In genomic region chr15:85284651-85285050, GRCm38 (mm10) we compare ENCODE assay signal across 25 mouse cellular contexts. TPM values are rescaled to one million over a fixed set of nuclear protein-coding genes. Genes with fewer than 3 reads are reported as not detected.
DNase-seq lines count a peak whose midpoint lies in the region; ATAC-seq and TF ChIP-seq lines count a peak whose summit lies in the region.
"Had no signal": no experiment of that assay in that cellular context is flagged by ENCODE, and none has a peak within 500 bp of the region (broad histone marks: within the 10 kb centered on the region; RNA-seq: fewer than 3 reads in every experiment).

No protein-coding gene starts in this region.

- no peak for TF ChIP-seq CTCF in midbrain, postnatal 0 days (IDR thresholded peaks at IDR 0.05)

- H3K27ac ChIP-seq in forebrain, embryonic 16.5 days (ENCODE audit: low read length): no peak overlapping the region
- H3K27ac ChIP-seq in forebrain, embryonic 14.5 days (ENCODE audit: low read depth, low read length): no peak overlapping the region
- no peak overlapping the region for H3K27ac ChIP-seq in midbrain, postnatal 0 days (ENCODE audit: low read depth, low read length)
- H3K27ac ChIP-seq in midbrain, embryonic 10.5 days (replicated peaks): no peak overlapping the region
- H3K27ac ChIP-seq: embryonic facial prominence, embryonic 12.5 days; embryonic facial prominence, embryonic 15.5 days; forebrain, embryonic 15.5 days; heart, adult 2 months; heart, embryonic 10.5 days; heart, embryonic 13.5 days; hindbrain, embryonic 14.5 days; hindbrain, postnatal 0 days had no signal

- no peak overlapping the region for H3K4me2 ChIP-seq in forebrain, embryonic 16.5 days (ENCODE audit: low read length)
- no peak overlapping the region for H3K4me2 ChIP-seq in forebrain, embryonic 14.5 days (ENCODE audit: low read length)
- H3K4me2 ChIP-seq in midbrain, postnatal 0 days (ENCODE audit: low read depth, low read length, poor library complexity, severe bottlenecking): no peak overlapping the region
- H3K4me2 ChIP-seq: embryonic facial prominence, embryonic 12.5 days; embryonic facial prominence, embryonic 15.5 days; forebrain, embryonic 15.5 days; heart, embryonic 13.5 days; hindbrain, embryonic 14.5 days had no signal

- DNase-seq in cerebellum, postnatal 10 days: peak; percentile 51 to 54
- DNase-seq in cerebellum, adult 8-10 months: no peak
- no peak for DNase-seq in forebrain, embryonic 14.5 days (ENCODE audit: low spot score)
- DNase-seq in midbrain, postnatal 0 days (ENCODE audit: low spot score): peak; percentile 19
- DNase-seq in midbrain, embryonic 10.5 days (ENCODE audit: low spot score): no peak
- DNase-seq in left cerebral cortex, adult 18-20 months (ENCODE audit: low spot score in 2 of 2): no peak
- DNase-seq: adrenal gland, postnatal 10 days; adrenal gland, postnatal 36 days; cerebellum, adult 11 months; cerebellum, adult 2 months; gastrocnemius, postnatal 10 days; gastrocnemius, postnatal 36 days; heart, adult 2 months; heart, postnatal 14 days; heart, postnatal 4 days had no signal

- no peaks in the 10 kb centered on the region for H3K9me3 ChIP-seq in forebrain, embryonic 16.5 days (ENCODE audit: control insufficient read depth, low read length)
- H3K9me3 ChIP-seq in forebrain, embryonic 14.5 days (replicated peaks; ENCODE audit: control insufficient read depth, low read length): no peaks in the 10 kb centered on the region
- H3K9me3 ChIP-seq in midbrain, postnatal 0 days (ENCODE audit: low read length): no peaks in the 10 kb centered on the region
- no peaks in the 10 kb centered on the region for H3K9me3 ChIP-seq in midbrain, embryonic 10.5 days (replicated peaks)
- H3K9me3 ChIP-seq: embryonic facial prominence, embryonic 12.5 days; embryonic facial prominence, embryonic 15.5 days; forebrain, embryonic 15.5 days; heart, embryonic 10.5 days; heart, embryonic 13.5 days had no signal

- no peaks in the 10 kb centered on the region for H3K36me3 ChIP-seq in forebrain, embryonic 16.5 days (ENCODE audit: control insufficient read depth, insufficient read depth)
- H3K36me3 ChIP-seq in forebrain, embryonic 14.5 days (ENCODE audit: control insufficient read depth, insufficient read depth, low read length): no peaks in the 10 kb centered on the region
- H3K36me3 ChIP-seq in midbrain, postnatal 0 days (ENCODE audit: insufficient read depth, low read length): no peaks in the 10 kb centered on the region
- no peaks in the 10 kb centered on the region for H3K36me3 ChIP-seq in midbrain, embryonic 10.5 days
- H3K36me3 ChIP-seq: forebrain, embryonic 15.5 days; heart, embryonic 13.5 days had no signal

- H3K4me3 ChIP-seq in forebrain, embryonic 16.5 days (replicated peaks; ENCODE audit: low read length): no peak overlapping the region
- no peak overlapping the region for H3K4me3 ChIP-seq in forebrain, embryonic 14.5 days (ENCODE audit: low read depth, low read length)
- no peak overlapping the region for H3K4me3 ChIP-seq in midbrain, postnatal 0 days (ENCODE audit: low read depth, low read length)
- H3K4me3 ChIP-seq in midbrain, embryonic 10.5 days: no peak overlapping the region
- H3K4me3 ChIP-seq: embryonic facial prominence, embryonic 12.5 days; embryonic facial prominence, embryonic 15.5 days; forebrain, embryonic 15.5 days; heart, adult 2 months; heart, embryonic 10.5 days; heart, embryonic 13.5 days had no signal

- 0 out of 2 replicates have a peak, but pooled peaks have one; percentile 20 for ATAC-seq in forebrain, embryonic 16.5 days
- no peak for ATAC-seq in forebrain, embryonic 14.5 days
- no peak for ATAC-seq in midbrain, postnatal 0 days (ENCODE audit: low FRiP score)
- ATAC-seq: activated CD4-positive, CD25-positive, alpha-beta regulatory T cell, adult 4 months; forebrain, embryonic 15.5 days; hindbrain, postnatal 0 days; inflammation-experienced regulatory T-cells, adult 6 months had no signal

- 84% methylated on average over 6 of the region's 6 CpGs for WGBS in forebrain, embryonic 16.5 days
- 89% methylated on average over 6 of the region's 6 CpGs for WGBS in forebrain, embryonic 14.5 days
- 93% methylated on average over 6 of the region's 6 CpGs for WGBS in midbrain, postnatal 0 days
- WGBS in midbrain, embryonic 10.5 days: 92% methylated on average over 6 of the region's 6 CpGs

- no peak overlapping the region for H3K9ac ChIP-seq in forebrain, embryonic 16.5 days (replicated peaks; ENCODE audit: low read depth, low read length)
- H3K9ac ChIP-seq in forebrain, embryonic 14.5 days (ENCODE audit: low read length): no peak overlapping the region
- H3K9ac ChIP-seq in midbrain, postnatal 0 days (replicated peaks; ENCODE audit: low read length, poor library complexity, severe bottlenecking): no peak overlapping the region
- H3K9ac ChIP-seq: embryonic facial prominence, embryonic 12.5 days; embryonic facial prominence, embryonic 15.5 days; forebrain, embryonic 15.5 days; heart, embryonic 13.5 days; hindbrain, embryonic 14.5 days had no signal

- H3K27me3 ChIP-seq in forebrain, embryonic 16.5 days (replicated peaks; ENCODE audit: control insufficient read depth, insufficient read depth, low read length): no peaks in the 10 kb centered on the region
- no peaks in the 10 kb centered on the region for H3K27me3 ChIP-seq in forebrain, embryonic 14.5 days (replicated peaks; ENCODE audit: control insufficient read depth, insufficient read depth, low read length)
- H3K27me3 ChIP-seq in midbrain, postnatal 0 days (ENCODE audit: insufficient read depth, low read length): no peaks in the 10 kb centered on the region
- H3K27me3 ChIP-seq in midbrain, embryonic 10.5 days (ENCODE audit: low read depth, poor library complexity, severe bottlenecking): no peaks in the 10 kb centered on the region
- H3K27me3 ChIP-seq: embryonic facial prominence, embryonic 12.5 days; embryonic facial prominence, embryonic 15.5 days; forebrain, embryonic 15.5 days; heart, embryonic 13.5 days had no signal

- 0 out of 2 replicates have a peak, but pooled peaks cover 3% of the 10 kb centered on the region for H3K4me1 ChIP-seq in forebrain, embryonic 16.5 days (replicated peaks; ENCODE audit: control insufficient read depth, insufficient read depth, low read length)
- no peaks in the 10 kb centered on the region for H3K4me1 ChIP-seq in forebrain, embryonic 14.5 days (ENCODE audit: control insufficient read depth, insufficient read depth, low read length)
- H3K4me1 ChIP-seq in midbrain, postnatal 0 days (ENCODE audit: insufficient read depth, low read length): no peaks in the 10 kb centered on the region
- no peaks in the 10 kb centered on the region for H3K4me1 ChIP-seq in midbrain, embryonic 10.5 days
- H3K4me1 ChIP-seq: embryonic facial prominence, embryonic 12.5 days; embryonic facial prominence, embryonic 15.5 days; heart, embryonic 13.5 days had no signal

RNA-seq across cellular contexts. Expression of gene Atxn10, which starts 51.4 kb away (rescaled TPM):
- 531 and 554 TPM in 2 replicates for polyA plus RNA-seq in forebrain, embryonic 16.5 days (2015; fragmentation: Nextera tagmentation; extraction: Ambion mirVana)
- 516 and 535 TPM in 2 replicates for polyA plus RNA-seq in forebrain, embryonic 14.5 days (2014; fragmentation: Nextera tagmentation; extraction: Ambion mirVana)
- 271 and 311 TPM in 2 replicates for total RNA-seq in midbrain, postnatal 0 days (2014; rRNA removed)
- polyA plus RNA-seq in midbrain, postnatal 0 days (2015; fragmentation: Nextera tagmentation; extraction: Ambion mirVana): 519 TPM in 2 replicates
- 341 and 369 TPM in 2 replicates for polyA plus RNA-seq in midbrain, embryonic 10.5 days (2016; fragmentation: Nextera tagmentation; extraction: Ambion mirVana)
- total RNA-seq in left cerebral cortex, adult 18-20 months (2021): 100 to 1,000 TPM; 267 to 276 TPM

Comparison
In these comparisons a context has a peak if more than half of its experiments do, and no peak if none do; other contexts are left out.
1. DNase-seq: peak in cerebellum, postnatal 10 days (2 of 2) and midbrain, postnatal 0 days (single experiment); none in cerebellum, adult 8-10 months (single experiment), forebrain, embryonic 14.5 days (single experiment), midbrain, embryonic 10.5 days (single experiment) and left cerebral cortex, adult 18-20 months (0 of 2).